Mouse (Mus musculus) stomach, embryonic 16.5 days (tissue): ENCODE data around the gene Grm1. TPM values are rescaled to one million over a fixed set of nuclear protein-coding genes. Genes with fewer than 3 reads are reported as not detected.

ENCODE experiments used
- ATAC-seq: fragments of 200-750 bp; cut with Nextera tagmentation; 2 replicates; pipeline ENCODE4 v1.8.0; 2017; ENCODE audit warnings: moderate number of reproducible peaks, moderate TSS enrichment; ENCODE audit not compliant: insufficient read depth, low FRiP score
- H3K27ac ChIP-seq: fragments of 300-500 bp; sonication (generic); 2 replicates; pipeline ENCODE4 v1.5.1; 2014; ENCODE audit warnings: low read length
- H3K27me3 ChIP-seq: fragments of 300-500 bp; sonication (generic); 2 replicates; pipeline ENCODE4 v1.6.1; 2014; ENCODE audit warnings: low read length, control low read depth, mixed read lengths; ENCODE audit not compliant: control insufficient read depth, insufficient read depth
- H3K36me3 ChIP-seq: fragments of 300-500 bp; sonication (generic); 2 replicates; pipeline ENCODE4 v1.6.1; 2014; ENCODE audit warnings: low read length; ENCODE audit not compliant: control insufficient read depth, insufficient read depth
- H3K4me1 ChIP-seq: fragments of 300-500 bp; sonication (generic); 2 replicates; pipeline ENCODE4 v1.6.1; 2014; ENCODE audit warnings: low read length, control low read depth, mixed read lengths; ENCODE audit not compliant: control insufficient read depth, insufficient read depth
- H3K4me2 ChIP-seq: fragments of 300-500 bp; sonication (generic); 2 replicates; pipeline ENCODE4 v1.6.1; 2014; ENCODE audit warnings: low read depth, low read length, mixed read lengths
- H3K4me3 ChIP-seq: fragments of 300-500 bp; sonication (generic); replicated peaks from 2 replicates; pipeline ENCODE4 v1.5.1; 2014; ENCODE audit warnings: mild to moderate bottlenecking, low read length
- H3K9ac ChIP-seq: fragments of 300-500 bp; sonication (generic); 2 replicates; pipeline ENCODE4 v1.6.1; 2014; ENCODE audit warnings: low read length
- H3K9me3 ChIP-seq: fragments of 300-500 bp; sonication (generic); replicated peaks from 2 replicates; pipeline ENCODE4 v1.6.1; 2016; ENCODE audit warnings: low read length, control low read depth; ENCODE audit not compliant: control insufficient read depth
- WGBS: fragments of 180-500 bp; shearing (Covaris S2); extraction: QIAGEN DNeasy Blood & Tissue Kit; methylation state at CpG from one replicate; pipeline ENCODE4 v1.1.7; 2014; 5-methylcytosine and 5-hydroxymethylcytosine counted together
- polyA plus RNA-seq: library from polyadenylated mRNA; unstranded; fragments of >200 nt; fragmentation: Nextera tagmentation; extraction: Ambion mirVana; gene quantifications from 2 replicates; pipeline ENCODE4 v1.2.1, GENCODE M21; 2015

Grm1 gene
- polyA plus RNA-seq, 1 experiment from 2014 or later = 0.05 TPM

- Histone ChIP-seq H3K4me2 (no peak overlapping the region), H3K4me1 (no peaks in the 10 kb centered on the region), H3K27ac (no peak overlapping the region), H3K9me3 (no peaks in the 10 kb centered on the region), H3K4me3 (no peak overlapping the region), H3K27me3 (no peaks in the 10 kb centered on the region), H3K9ac (no peak overlapping the region), H3K36me3 (no peaks in the 10 kb centered on the region)
- ATAC-seq = no peak
- 38% methylated on average over 5 of the region's 5 CpGs for WGBS
Observed at GRCm38 (mm10) chr10:10734561-10734960, 347.6 kb downstream of the Grm1 start.

- H3K4me3 ChIP-seq = no peak overlapping the region
- no peaks in the 10 kb centered on the region for H3K36me3 ChIP-seq
- no peak overlapping the region for H3K9ac ChIP-seq
- 76% methylated on average over 5 of the region's 5 CpGs for WGBS
- H3K27ac ChIP-seq = no peak overlapping the region
- no peak for ATAC-seq
- H3K4me2 ChIP-seq = no peak overlapping the region
- H3K4me1 ChIP-seq = no peaks in the 10 kb centered on the region
- no peaks in the 10 kb centered on the region for H3K27me3 ChIP-seq
- no peaks in the 10 kb centered on the region for H3K9me3 ChIP-seq
Observed at GRCm38 (mm10) chr10:10733092-10733491, 349.1 kb downstream of the Grm1 start.

GRCm38 (mm10) chr10:10726501-10726900 lies 355.7 kb downstream of the Grm1 start:
- no peaks in the 10 kb centered on the region for H3K9me3 ChIP-seq
- H3K4me3 ChIP-seq = no peak overlapping the region
- H3K4me1 ChIP-seq = no peaks in the 10 kb centered on the region
- H3K9ac ChIP-seq = no peak overlapping the region
- no peaks in the 10 kb centered on the region for H3K36me3 ChIP-seq
- H3K4me2 ChIP-seq = no peak overlapping the region
- H3K27ac ChIP-seq = no peak overlapping the region
- no peak for ATAC-seq
- 79% methylated on average over 3 of the region's 3 CpGs for WGBS
- no peaks in the 10 kb centered on the region for H3K27me3 ChIP-seq

GRCm38 (mm10) chr10:10710837-10711236 lies 371.3 kb downstream of the Grm1 start:
- Histone ChIP-seq H3K27me3 (no peaks in the 10 kb centered on the region), H3K9ac (no peak overlapping the region), H3K27ac (no peak overlapping the region), H3K9me3 (no peaks in the 10 kb centered on the region), H3K36me3 (no peaks in the 10 kb centered on the region), H3K4me1 (no peaks in the 10 kb centered on the region), H3K4me2 (no peak overlapping the region), H3K4me3 (no peak overlapping the region)
- ATAC-seq = no peak
- 74% methylated on average over 2 of the region's 2 CpGs for WGBS

- Histone ChIP-seq H3K27ac (no peak overlapping the region), H3K27me3 (no peaks in the 10 kb centered on the region), H3K9ac (no peak overlapping the region), H3K4me1 (no peaks in the 10 kb centered on the region), H3K9me3 (no peaks in the 10 kb centered on the region), H3K4me2 (no peak overlapping the region), H3K36me3 (no peaks in the 10 kb centered on the region), H3K4me3 (no peak overlapping the region)
- WGBS = 86% methylated on average over 2 of the region's 2 CpGs
- no peak for ATAC-seq
Observed at GRCm38 (mm10) chr10:10710359-10710758, 371.8 kb downstream of the Grm1 start.

DNA sequence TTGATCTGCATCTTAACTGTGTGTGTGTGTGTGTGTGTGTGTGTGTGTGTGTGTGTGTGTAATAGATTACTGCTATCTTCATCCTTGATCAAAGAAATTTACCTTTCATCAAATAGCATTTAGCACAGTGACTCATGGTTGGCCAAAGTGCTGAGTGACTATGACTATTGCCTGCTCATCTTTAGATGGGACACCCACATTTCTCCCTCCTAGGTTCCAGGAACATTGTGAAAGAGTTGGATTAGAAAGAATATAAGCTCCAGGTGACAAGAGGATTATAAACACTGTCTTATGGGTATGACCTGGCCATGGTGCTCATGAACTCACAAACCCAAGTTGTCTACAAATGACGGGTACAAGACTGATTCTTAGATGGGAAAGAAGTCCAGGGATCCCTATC lies 374.1 kb downstream of the Grm1 start:
- WGBS = 75% methylated on average over 1 of the region's 1 CpGs
- Histone ChIP-seq H3K4me2 (no peak overlapping the region), H3K4me3 (no peak overlapping the region), H3K27me3 (no peaks in the 10 kb centered on the region), H3K9me3 (no peaks in the 10 kb centered on the region), H3K27ac (no peak overlapping the region), H3K9ac (no peak overlapping the region), H3K36me3 (no peaks in the 10 kb centered on the region), H3K4me1 (no peaks in the 10 kb centered on the region)
- ATAC-seq = no peak

- ATAC-seq = no peak
- no peak overlapping the region for H3K4me3 ChIP-seq
- WGBS = 89% methylated on average over 1 of the region's 1 CpGs
- no peak overlapping the region for H3K4me2 ChIP-seq
- H3K27me3 ChIP-seq = no peaks in the 10 kb centered on the region
- H3K9ac ChIP-seq = no peak overlapping the region
- H3K36me3 ChIP-seq = no peaks in the 10 kb centered on the region
- H3K4me1 ChIP-seq = no peaks in the 10 kb centered on the region
- no peaks in the 10 kb centered on the region for H3K9me3 ChIP-seq
- no peak overlapping the region for H3K27ac ChIP-seq
Observed at GRCm38 (mm10) chr10:10701326-10701725, 380.8 kb downstream of the Grm1 start.

- no peaks in the 10 kb centered on the region for H3K36me3 ChIP-seq
- no peak for ATAC-seq
Observed at GRCm38 (mm10) chr10:10700903-10701302, 381.3 kb downstream of the Grm1 start.

GRCm38 (mm10) chr10:10697497-10697896 lies 384.7 kb downstream of the Grm1 start:
- WGBS = 58% methylated on average over 6 of the region's 6 CpGs
- no peak for ATAC-seq
- H3K4me1 ChIP-seq = no peaks in the 10 kb centered on the region
- no peaks in the 10 kb centered on the region for H3K27me3 ChIP-seq
- H3K4me3 ChIP-seq = no peak overlapping the region
- no peak overlapping the region for H3K4me2 ChIP-seq
- no peak overlapping the region for H3K9ac ChIP-seq
- no peaks in the 10 kb centered on the region for H3K9me3 ChIP-seq
- no peaks in the 10 kb centered on the region for H3K36me3 ChIP-seq
- H3K27ac ChIP-seq = no peak overlapping the region

More at GRCm38 (mm10) chr10:10700903-10701302, 381.3 kb downstream of the Grm1 start:
- H3K4me1 ChIP-seq = no peaks in the 10 kb centered on the region
- H3K27ac ChIP-seq = no peak overlapping the region
- H3K9me3 ChIP-seq = no peaks in the 10 kb centered on the region
- 51% methylated on average over 1 of the region's 1 CpGs for WGBS
- H3K4me3 ChIP-seq = no peak overlapping the region
- H3K9ac ChIP-seq = no peak overlapping the region
- H3K27me3 ChIP-seq = no peaks in the 10 kb centered on the region
- no peak overlapping the region for H3K4me2 ChIP-seq
